Mouse (Mus musculus) heart, embryonic 10.5 days (tissue): Measurements from ENCODE around the gene Ubn1. TPM values are rescaled to one million over a fixed set of nuclear protein-coding genes. Genes with fewer than 3 reads are reported as not detected.

Experiments
- DNase-seq: peaks from one replicate; pipeline ENCODE4 v3.0.0-alpha.2; 2017; ENCODE audit warnings: low spot score
- H3K27ac ChIP-seq: fragments of 300-500 bp; sonication (generic); 2 replicates; pipeline ENCODE4 v1.5.1; 2016; ENCODE audit warnings: mild to moderate bottlenecking
- H3K27me3 ChIP-seq: fragments of 300-500 bp; sonication (generic); 2 replicates; pipeline ENCODE4 v1.6.1; 2016; ENCODE audit warnings: mild to moderate bottlenecking; ENCODE audit not compliant: poor library complexity, insufficient read depth, severe bottlenecking
- H3K36me3 ChIP-seq: fragments of 300-500 bp; sonication (generic); 2 replicates; pipeline ENCODE4 v1.6.1; 2016; ENCODE audit warnings: mild to moderate bottlenecking, moderate library complexity
- H3K4me1 ChIP-seq: fragments of 300-500 bp; sonication (generic); 2 replicates; pipeline ENCODE4 v1.6.1; 2016; ENCODE audit warnings: mild to moderate bottlenecking
- H3K4me3 ChIP-seq: fragments of 300-500 bp; sonication (generic); 2 replicates; pipeline ENCODE4 v1.5.1; 2016; ENCODE audit warnings: mild to moderate bottlenecking, moderate library complexity
- H3K9me3 ChIP-seq: fragments of 300-500 bp; sonication (generic); 2 replicates; pipeline ENCODE4 v1.6.1; 2016; ENCODE audit warnings: mild to moderate bottlenecking, moderate library complexity
- WGBS: fragments of 180-500 bp; shearing (Covaris S2); methylation state at CpG from one replicate; pipeline ENCODE4 v1.1.7; 2016; 5-methylcytosine and 5-hydroxymethylcytosine counted together
- polyA plus RNA-seq: library from polyadenylated mRNA; unstranded; fragments of >200 nt; fragmentation: Nextera tagmentation; extraction: Ambion mirVana; gene quantifications from 2 replicates; pipeline ENCODE4 v1.2.1, GENCODE M21; 2016

The Ubn1 gene
- polyA plus RNA-seq = 13.3 and 15.7 TPM in 2 replicates

GRCm38 (mm10) chr16:5049774-5050234, at the start of gene Ubn1, which contains the start of gene Glyr1:
Gene Ubn1, plus strand, starts transcription at chr16:5050057.
Gene Glyr1, minus strand, starts transcription at chr16:5049863.
- WGBS = 0% methylated on average over 56 of the region's 56 CpGs
- Histone ChIP-seq H3K27me3 (no peaks in the 10 kb centered on the region), H3K27ac (peak within 1 kb of the TSS; percentile 95), H3K36me3 (peaks cover 41% of the 10 kb centered on the region), H3K4me3 (peak within 1 kb of the TSS; percentile 96), H3K9me3 (no peaks in the 10 kb centered on the region), H3K4me1 (peaks cover 16% of the 10 kb centered on the region)
- peak; percentile 99 for DNase-seq

- Histone ChIP-seq H3K4me3 (no peak overlapping the region), H3K4me1 (peaks cover 5% of the 10 kb centered on the region; the same call in 1 of the 2 replicates), H3K27me3 (no peaks in the 10 kb centered on the region), H3K27ac (no peak overlapping the region), H3K9me3 (no peaks in the 10 kb centered on the region), H3K36me3 (no peaks in the 10 kb centered on the region)
- WGBS = 73% methylated on average over 3 of the region's 3 CpGs
- DNase-seq = no peak
Observed at GRCm38 (mm10) chr16:5000611-5001010, 49.2 kb upstream of the Ubn1 start.

GRCm38 (mm10) chr16:5007067-5007466, 42.8 kb upstream of the Ubn1 start, which contains the start of gene Smim22:
Gene Smim22, plus strand, starts transcription at chr16:5007288.
- peaks cover 13% of the 10 kb centered on the region for H3K36me3 ChIP-seq
- no peaks in the 10 kb centered on the region for H3K27me3 ChIP-seq
- H3K4me3 ChIP-seq = peak within 1 kb of the TSS; percentile 19; the same call in 1 of the 2 replicates
- no peak for DNase-seq
- H3K27ac ChIP-seq = peak within 1 kb of the TSS; percentile 50
- H3K9me3 ChIP-seq = no peaks in the 10 kb centered on the region
- WGBS = 35% methylated on average over 5 of the region's 5 CpGs
- H3K4me1 ChIP-seq = peaks cover 22% of the 10 kb centered on the region

- Histone ChIP-seq H3K4me1 (peaks cover 26% of the 10 kb centered on the region), H3K9me3 (no peaks in the 10 kb centered on the region), H3K36me3 (peaks cover 13% of the 10 kb centered on the region), H3K27me3 (no peaks in the 10 kb centered on the region), H3K27ac (peak overlapping the region; percentile 50), H3K4me3 (peak overlapping the region; percentile 19; the same call in 1 of the 2 replicates)
- no peak for DNase-seq
- WGBS = 45% methylated on average over 6 of the region's 6 CpGs
Observed at GRCm38 (mm10) chr16:5007492-5007891, 42.4 kb upstream of the Ubn1 start.

DNA sequence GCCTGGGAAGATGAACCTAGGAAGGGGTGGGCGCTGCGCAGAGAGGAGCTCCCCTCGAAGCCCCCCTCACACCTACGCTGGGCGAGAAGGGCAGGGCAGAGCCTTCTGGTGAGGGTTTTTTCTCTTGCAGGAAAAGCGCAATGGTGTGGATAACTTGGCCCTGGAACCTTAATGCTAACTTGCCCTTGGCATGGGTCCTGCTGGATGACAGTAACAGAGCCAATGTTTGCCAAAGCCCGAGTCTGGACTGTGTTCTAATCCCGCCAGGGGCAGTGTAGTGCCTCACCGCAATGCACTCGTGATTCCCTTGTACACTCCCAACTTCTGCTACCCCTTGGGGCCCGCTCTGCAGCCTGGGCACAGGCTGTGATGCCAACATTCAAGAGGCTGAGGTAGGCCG, 41.8 kb upstream of the Ubn1 start:
- Histone ChIP-seq H3K9me3 (no peaks in the 10 kb centered on the region), H3K27ac (no peak overlapping the region), H3K4me3 (no peak overlapping the region), H3K4me1 (peaks cover 32% of the 10 kb centered on the region), H3K27me3 (no peaks in the 10 kb centered on the region), H3K36me3 (peaks cover 13% of the 10 kb centered on the region)
- 80% methylated on average over 12 of the region's 12 CpGs for WGBS
- DNase-seq = no peak

DNA sequence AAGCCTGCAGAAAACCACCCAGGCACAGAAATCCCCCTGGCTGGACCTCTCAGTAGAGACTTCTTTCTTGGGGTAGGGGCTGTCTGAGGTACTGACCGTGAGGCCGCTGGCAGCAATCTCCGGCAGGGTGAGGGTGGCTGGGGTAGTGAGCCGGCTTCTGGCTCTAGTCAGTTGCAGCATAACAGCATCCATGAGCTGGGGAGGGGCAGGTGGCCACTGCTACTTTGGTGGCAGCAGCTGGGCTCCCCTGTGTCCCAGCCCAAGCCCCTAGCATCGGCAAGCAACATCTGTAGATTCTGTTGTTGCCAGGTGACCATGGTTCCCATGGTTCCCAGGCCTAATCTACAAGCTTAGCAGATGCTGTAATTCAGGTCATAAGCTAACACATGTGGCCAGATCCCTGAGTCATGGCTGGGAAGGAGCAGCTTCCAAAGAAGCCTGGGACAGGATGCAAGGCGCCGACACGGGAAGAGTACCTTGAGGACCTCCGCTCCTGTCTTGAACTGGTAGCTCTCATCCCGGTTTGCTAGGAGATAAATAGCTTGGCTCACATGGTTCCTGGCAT, 39.4 kb upstream of the Ubn1 start:
- Histone ChIP-seq H3K27me3 (no peaks in the 10 kb centered on the region), H3K27ac (no peak overlapping the region), H3K36me3 (peaks cover 26% of the 10 kb centered on the region), H3K9me3 (no peaks in the 10 kb centered on the region), H3K4me1 (peaks cover 32% of the 10 kb centered on the region), H3K4me3 (no peak overlapping the region)
- no peak for DNase-seq
- WGBS = 89% methylated on average over 10 of the region's 10 CpGs

GRCm38 (mm10) chr16:5011285-5011684, 38.6 kb upstream of the Ubn1 start:
- Histone ChIP-seq H3K27ac (no peak overlapping the region), H3K36me3 (peaks cover 35% of the 10 kb centered on the region), H3K4me3 (no peak overlapping the region), H3K27me3 (no peaks in the 10 kb centered on the region), H3K9me3 (no peaks in the 10 kb centered on the region), H3K4me1 (peaks cover 32% of the 10 kb centered on the region)
- WGBS = 86% methylated on average over 7 of the region's 7 CpGs
- no peak for DNase-seq

DNA sequence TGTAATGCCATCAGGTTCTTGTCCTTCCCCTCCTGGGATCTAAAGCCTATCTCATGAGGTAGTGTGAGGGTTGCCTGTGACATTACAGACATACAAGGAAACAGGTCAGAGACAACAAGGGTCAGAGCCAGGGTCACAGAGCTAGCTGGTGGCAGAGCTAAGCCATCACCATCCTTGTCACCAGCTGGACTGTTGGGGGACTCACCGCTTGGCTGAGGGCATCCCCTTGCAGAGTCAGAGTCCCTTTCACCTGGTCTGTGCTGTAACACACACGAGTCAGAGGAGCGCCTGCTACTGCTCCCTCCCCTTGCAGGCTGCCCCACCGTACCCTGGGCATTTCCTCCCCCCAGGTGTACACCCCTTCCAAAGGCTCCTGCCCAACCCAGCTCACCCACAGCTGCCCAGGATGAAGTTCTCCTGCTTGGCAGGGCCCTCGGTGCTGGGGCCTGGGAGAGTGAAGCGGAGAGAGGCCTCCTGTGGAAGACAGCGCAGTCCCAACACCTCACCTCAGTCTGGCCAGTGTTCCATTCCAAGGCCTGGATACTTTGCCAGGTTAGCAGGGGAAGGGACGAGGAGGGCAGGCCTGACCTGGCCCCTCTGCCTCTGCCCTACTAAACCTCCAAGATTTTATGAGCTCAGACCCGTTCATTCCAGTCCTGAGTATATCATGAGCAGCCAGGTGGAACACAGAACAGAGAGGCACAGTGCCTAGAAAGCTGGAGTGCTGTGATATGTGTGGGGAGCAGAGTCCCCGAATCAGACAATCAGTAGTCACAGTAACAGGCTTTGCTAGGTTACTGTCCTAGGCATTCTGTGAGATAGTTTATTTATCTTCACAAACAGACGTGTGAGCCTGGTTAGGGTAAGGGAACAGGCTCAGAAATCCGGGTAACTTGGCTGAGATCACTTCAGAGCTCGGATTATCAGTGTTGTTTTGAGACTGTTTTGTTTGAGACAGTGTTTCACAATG, 37.5 kb upstream of the Ubn1 start:
- 53% methylated on average over 13 of the region's 13 CpGs for WGBS

DNA sequence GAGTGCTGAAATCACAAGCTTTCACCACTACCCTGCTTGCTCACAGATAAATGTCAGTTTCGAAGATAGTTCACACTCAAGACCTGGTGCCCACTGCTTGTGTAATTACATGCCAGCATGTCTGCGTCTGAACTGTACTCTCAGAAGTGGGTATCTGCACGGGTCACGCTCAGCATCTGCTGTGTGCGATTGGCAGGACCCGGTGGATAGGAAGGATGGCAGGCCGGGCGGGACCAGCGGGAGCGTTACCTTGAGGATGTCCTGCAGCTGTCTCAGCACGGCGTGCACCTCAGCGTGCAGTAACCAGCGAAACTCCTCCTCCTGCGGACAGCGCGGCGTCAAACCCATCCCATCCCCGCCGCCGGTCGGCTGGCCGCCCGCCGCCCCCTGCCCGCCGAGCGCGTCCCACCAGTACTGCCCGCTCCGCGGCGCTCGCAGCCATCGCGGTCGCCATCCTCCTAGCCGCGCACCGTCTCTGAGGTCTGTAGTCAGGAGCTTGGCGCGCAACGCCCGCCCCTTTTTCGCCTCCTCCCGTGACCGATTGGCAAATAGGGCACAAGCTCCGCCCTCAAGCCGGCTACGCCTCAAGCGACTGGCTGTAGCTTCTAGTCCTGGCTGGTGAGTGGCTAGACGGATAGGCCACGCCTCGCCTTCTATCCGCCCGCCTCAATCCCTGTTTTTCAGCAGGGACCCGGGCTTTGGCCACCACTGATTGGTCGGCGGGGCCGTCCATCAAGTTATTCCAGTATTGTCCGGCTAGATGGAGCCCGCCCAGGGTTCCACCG, 36.6 kb upstream of the Ubn1 start, which contains the start of gene Rogdi:
Rogdi (minus strand) TSS at position 500 of the 785 bp plus-strand sequence.
- H3K4me3 ChIP-seq = peak within 1 kb of the TSS; percentile 76
- H3K36me3 ChIP-seq = peaks cover 54% of the 10 kb centered on the region
- peaks cover 20% of the 10 kb centered on the region for H3K4me1 ChIP-seq
- WGBS = under 1% methylated on average over 63 of the region's 63 CpGs
- no peaks in the 10 kb centered on the region for H3K9me3 ChIP-seq
- DNase-seq = peak; percentile 100
- peak within 1 kb of the TSS; percentile 82 for H3K27ac ChIP-seq
- no peaks in the 10 kb centered on the region for H3K27me3 ChIP-seq

More for the DNA sequence above, 37.5 kb upstream of the Ubn1 start:
- Histone ChIP-seq H3K36me3 (peaks cover 45% of the 10 kb centered on the region), H3K27ac (peak overlapping the region; percentile 82; the same call in 1 of the 2 replicates), H3K4me3 (peak overlapping the region; percentile 76), H3K27me3 (no peaks in the 10 kb centered on the region), H3K4me1 (peaks cover 24% of the 10 kb centered on the region), H3K9me3 (no peaks in the 10 kb centered on the region)
- DNase-seq = no peak

DNA sequence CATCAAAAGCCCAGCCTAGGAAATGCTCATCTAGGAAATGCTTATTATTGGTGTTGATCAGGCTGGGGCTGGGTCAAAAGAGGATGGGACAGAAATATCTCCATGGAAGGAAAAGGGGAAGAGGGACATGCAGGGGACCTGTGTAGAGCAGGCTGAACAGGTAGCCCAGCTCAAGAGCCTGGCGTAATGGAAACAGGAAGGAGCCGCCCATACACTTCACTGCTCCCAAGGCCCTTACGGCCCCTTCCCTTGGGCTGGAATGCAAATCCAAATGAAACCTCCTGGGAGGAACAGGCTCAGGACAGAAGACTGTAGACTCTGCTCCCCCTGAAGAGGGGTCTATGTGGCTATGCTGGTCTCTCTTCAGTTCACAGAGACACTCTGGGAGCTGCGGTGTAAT, 35.3 kb upstream of the Ubn1 start:
- Histone ChIP-seq H3K36me3 (peaks cover 61% of the 10 kb centered on the region), H3K4me1 (peaks cover 20% of the 10 kb centered on the region), H3K9me3 (no peaks in the 10 kb centered on the region), H3K27ac (no peak overlapping the region), H3K27me3 (no peaks in the 10 kb centered on the region), H3K4me3 (no peak overlapping the region)
- 86% methylated on average over 4 of the region's 4 CpGs for WGBS
- no peak for DNase-seq

DNA sequence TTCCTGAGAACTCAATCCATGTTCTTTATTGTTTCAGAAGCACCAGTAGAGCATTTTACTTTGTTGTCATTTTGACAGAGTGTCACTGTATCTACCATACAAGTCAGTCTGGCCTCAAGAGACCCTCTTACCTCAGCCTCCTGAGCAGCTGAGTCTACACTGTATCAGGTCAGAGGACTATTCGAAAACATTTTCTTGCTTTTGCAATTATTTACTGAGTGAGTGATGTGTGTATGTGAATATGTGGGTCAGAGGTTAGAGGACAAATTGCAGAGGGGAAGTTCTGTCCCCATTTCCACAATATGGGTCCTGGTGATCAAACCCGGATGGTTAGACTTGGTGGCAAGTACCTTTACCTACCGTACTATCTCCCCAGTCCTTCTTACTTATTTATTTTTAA, 25.8 kb upstream of the Ubn1 start:
- WGBS = 97% methylated on average over 3 of the region's 3 CpGs
- Histone ChIP-seq H3K4me1 (no peaks in the 10 kb centered on the region), H3K4me3 (no peak overlapping the region), H3K9me3 (no peaks in the 10 kb centered on the region), H3K36me3 (peaks cover 98% of the 10 kb centered on the region), H3K27me3 (no peaks in the 10 kb centered on the region), H3K27ac (no peak overlapping the region)
- no peak for DNase-seq

DNA sequence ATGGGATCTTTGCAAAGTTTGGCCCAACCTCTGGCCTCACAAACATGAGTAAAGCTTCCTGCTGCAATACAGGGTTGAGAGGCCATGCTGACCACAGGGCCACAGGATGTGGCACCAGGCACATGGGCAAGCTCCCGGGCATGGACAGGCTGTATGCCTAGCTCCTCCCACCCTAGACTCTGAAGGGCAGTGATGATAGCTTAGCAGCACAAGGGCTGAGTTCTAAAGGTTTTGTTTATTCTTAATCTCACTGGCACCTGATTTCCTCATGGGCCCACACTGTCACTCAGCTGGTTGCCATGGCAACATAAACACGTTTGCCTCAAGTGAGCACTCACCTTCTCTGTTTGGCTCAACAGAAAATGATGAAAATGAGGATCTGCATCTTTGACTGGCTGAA, 20.0 kb upstream of the Ubn1 start:
- WGBS = 74% methylated on average over 2 of the region's 2 CpGs
- no peaks in the 10 kb centered on the region for H3K9me3 ChIP-seq
- H3K4me1 ChIP-seq = no peaks in the 10 kb centered on the region
- no peak for DNase-seq
- H3K36me3 ChIP-seq = peaks cover 98% of the 10 kb centered on the region
- H3K27ac ChIP-seq = no peak overlapping the region
- no peak overlapping the region for H3K4me3 ChIP-seq
- no peaks in the 10 kb centered on the region for H3K27me3 ChIP-seq
